Mouse (Mus musculus) kidney, adult 2 months (tissue): ENCODE measurements around the gene Igsf21. TPM values are rescaled to one million over a fixed set of nuclear protein-coding genes. Genes with fewer than 3 reads are reported as not detected.

Experiments
- DNase-seq: peaks from one replicate; pipeline ENCODE4 v3.0.0; 2021
- H3K27ac ChIP-seq: fragments of 200-500 bp; 2 replicates; pipeline ENCODE4 v1.5.1; 2012; ENCODE audit warnings: low read depth, low read length, control low read depth, inconsistent platforms; ENCODE audit not compliant: insufficient read depth
- H3K27me3 ChIP-seq: fragments of 200-500 bp; replicated peaks from 2 replicates; pipeline ENCODE4 v1.6.1; 2012; ENCODE audit warnings: mild to moderate bottlenecking, moderate library complexity, low read length, inconsistent platforms; ENCODE audit not compliant: control insufficient read depth, insufficient read depth
- H3K36me3 ChIP-seq: fragments of 200-500 bp; 2 replicates; pipeline ENCODE4 v1.6.1; 2012; ENCODE audit warnings: mild to moderate bottlenecking, moderate library complexity, low read length, inconsistent platforms; ENCODE audit not compliant: control insufficient read depth, insufficient read depth
- H3K4me1 ChIP-seq: fragments of 200-500 bp; 2 replicates; pipeline ENCODE4 v1.6.1; 2011; ENCODE audit warnings: low read length; ENCODE audit not compliant: control insufficient read depth, insufficient read depth
- H3K4me3 ChIP-seq: fragments of 200-500 bp; 2 replicates; pipeline ENCODE4 v1.5.1; 2011; ENCODE audit warnings: mild to moderate bottlenecking, low read depth, low read length, control low read depth; ENCODE audit not compliant: insufficient read depth
- CTCF ChIP-seq: fragments of 200-500 bp; conservative IDR thresholded peaks from 2 replicates; pipeline ENCODE4 v1.5.1; 2011; ENCODE audit warnings: low read depth, mild to moderate bottlenecking, control low read depth, low read length, moderate library complexity, mixed read lengths; ENCODE audit not compliant: insufficient read depth, insufficient read length
- POLR2A ChIP-seq: fragments of 200-500 bp; IDR thresholded peaks from one replicate; pipeline ENCODE4 v1.6.1; 2011; ENCODE audit warnings: low read depth, low read length, control low read depth
- WGBS: fragments of 180-500 bp; shearing (Covaris S2); methylation state at CpG from one replicate; pipeline ENCODE4 v1.1.7; 2018; 5-methylcytosine and 5-hydroxymethylcytosine counted together
- polyA plus RNA-seq: library from polyadenylated mRNA; depleted of rRNA; stranded (reverse); fragments of >200 nt; gene quantifications from 2 replicates; pipeline ENCODE4 v1.2.3, GENCODE M21; 2012

Gene Igsf21
- polyA plus RNA-seq, 1 experiment = 0.39 TPM

DNA sequence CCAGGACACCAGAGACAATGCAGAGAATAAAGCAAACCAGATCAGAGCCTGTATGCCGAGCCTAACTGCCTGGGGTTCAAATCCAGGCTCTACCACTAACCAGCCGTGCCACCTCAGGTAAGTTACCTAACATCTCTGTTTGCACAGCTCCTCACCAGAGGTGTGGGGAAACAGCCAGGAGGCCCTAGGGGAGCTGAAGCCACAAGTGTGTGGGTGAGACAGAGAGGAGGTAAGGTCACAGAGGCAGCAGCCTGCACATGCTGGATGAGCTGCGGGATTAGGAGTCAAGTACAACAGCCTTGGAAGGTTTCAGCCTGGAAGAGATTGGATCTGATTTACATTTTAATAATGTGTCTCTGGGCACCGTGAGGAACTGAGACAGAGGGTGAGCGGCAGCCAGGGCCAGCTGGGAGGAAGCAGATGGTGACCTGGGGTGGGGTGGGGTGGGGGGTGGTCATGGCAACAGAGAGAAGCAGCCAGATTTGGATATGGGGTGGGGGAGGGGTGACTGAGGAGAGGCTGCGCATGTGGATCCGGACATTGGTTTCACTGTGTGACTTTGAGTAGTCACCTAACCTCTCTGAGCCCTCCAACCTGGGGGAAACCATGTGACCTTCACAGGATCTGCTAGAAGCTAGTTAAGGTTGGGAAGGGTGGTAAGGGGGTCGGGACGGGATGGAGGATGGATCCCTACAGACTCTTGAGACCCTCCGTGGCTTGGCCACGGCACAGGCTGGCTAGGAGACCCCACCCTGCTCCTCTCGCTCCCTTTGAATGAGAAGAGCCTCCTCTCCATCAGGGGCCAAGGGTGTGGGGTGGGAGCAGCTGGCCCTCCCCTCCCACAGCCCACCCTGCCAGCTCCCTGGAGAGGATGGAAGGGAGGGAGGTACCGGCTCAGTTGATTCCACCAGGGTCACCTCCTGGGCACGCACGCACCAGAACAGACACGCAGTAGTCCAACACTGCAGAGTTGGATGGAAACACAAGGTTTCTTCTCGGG, 27.4 kb downstream of the Igsf21 start:
- H3K27me3 ChIP-seq = no peaks in the 10 kb centered on the region
- no peak overlapping the region for H3K27ac ChIP-seq
- H3K36me3 ChIP-seq = no peaks in the 10 kb centered on the region
- no peak for DNase-seq
- no peak for TF ChIP-seq POLR2A
- no peak for TF ChIP-seq CTCF
- WGBS = 56% methylated on average over 17 of the region's 17 CpGs
- H3K4me1 ChIP-seq = no peaks in the 10 kb centered on the region
- no peak overlapping the region for H3K4me3 ChIP-seq

DNA sequence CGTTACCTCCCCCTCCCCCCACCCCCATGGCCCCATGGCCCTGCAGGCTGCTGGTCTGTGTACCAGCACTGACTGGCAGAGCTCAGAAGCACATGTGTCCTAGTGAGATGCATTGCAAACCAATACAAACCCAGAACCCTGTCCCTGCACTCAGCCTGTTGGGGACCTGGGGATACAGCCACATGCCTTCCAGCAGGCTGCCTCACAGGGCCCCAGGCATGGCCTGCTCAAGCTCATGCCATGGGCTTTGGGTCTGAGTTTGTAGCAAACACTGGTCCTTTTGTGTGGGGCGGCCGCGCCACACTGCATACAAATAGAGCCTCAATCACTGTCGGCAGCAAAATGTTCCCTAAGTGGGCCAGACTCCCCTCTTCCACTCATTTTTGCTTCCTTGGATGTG, 28.2 kb downstream of the Igsf21 start:
- DNase-seq = no peak
- H3K36me3 ChIP-seq = no peaks in the 10 kb centered on the region
- H3K4me1 ChIP-seq = no peaks in the 10 kb centered on the region
- no peaks in the 10 kb centered on the region for H3K27me3 ChIP-seq
- 79% methylated on average over 5 of the region's 5 CpGs for WGBS
- TF ChIP-seq POLR2A (no peak), CTCF (no peak)
- H3K4me3 ChIP-seq = no peak overlapping the region
- H3K27ac ChIP-seq = no peak overlapping the region

DNA sequence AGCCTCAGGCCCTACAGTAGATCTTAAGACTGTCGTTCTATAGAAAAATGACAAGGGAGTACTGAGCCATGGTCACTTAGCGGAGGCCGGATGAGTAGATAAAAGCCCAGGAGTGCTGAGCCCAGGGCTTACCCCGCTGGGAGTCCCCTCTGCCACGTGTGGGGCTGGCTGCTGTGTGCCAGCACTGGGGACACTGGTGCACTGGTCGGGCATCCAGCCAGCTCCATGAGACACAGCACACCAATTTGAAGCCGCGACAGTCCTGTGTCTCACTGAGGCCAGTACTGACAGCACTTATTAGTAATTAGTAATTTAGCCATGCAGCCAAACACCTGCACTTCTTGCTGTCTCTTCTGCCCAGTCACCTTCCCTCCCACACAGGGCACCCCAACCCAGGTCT, 28.6 kb downstream of the Igsf21 start:
- TF ChIP-seq POLR2A (no peak), CTCF (no peak)
- Histone ChIP-seq H3K4me1 (no peaks in the 10 kb centered on the region), H3K36me3 (no peaks in the 10 kb centered on the region), H3K4me3 (no peak overlapping the region), H3K27ac (no peak overlapping the region), H3K27me3 (no peaks in the 10 kb centered on the region)
- DNase-seq = no peak
- WGBS = 75% methylated on average over 8 of the region's 8 CpGs

DNA sequence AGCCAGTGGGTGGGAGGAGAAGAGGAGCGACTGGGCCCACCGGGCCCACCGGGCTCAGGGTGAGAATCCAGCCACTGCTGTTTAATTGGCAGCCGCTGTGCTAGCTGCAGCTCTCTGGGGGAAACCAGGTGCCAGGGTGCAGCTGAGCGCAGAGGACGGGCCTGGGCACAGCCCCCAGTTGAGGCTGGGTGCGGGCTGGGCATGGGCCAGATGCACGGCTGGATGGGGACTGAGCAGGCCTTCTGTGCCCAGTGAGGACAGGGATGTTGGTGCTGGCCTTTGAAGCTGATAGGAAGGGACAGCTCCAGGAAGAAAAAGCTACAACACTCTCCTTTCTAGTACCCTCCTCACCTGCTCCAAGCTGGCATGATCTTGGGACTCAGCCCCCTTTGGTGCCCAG, 30.5 kb downstream of the Igsf21 start:
- Histone ChIP-seq H3K27me3 (no peaks in the 10 kb centered on the region), H3K36me3 (no peaks in the 10 kb centered on the region), H3K27ac (no peak overlapping the region), H3K4me1 (no peaks in the 10 kb centered on the region), H3K4me3 (no peak overlapping the region)
- TF ChIP-seq POLR2A (no peak), CTCF (no peak)
- no peak for DNase-seq
- 91% methylated on average over 8 of the region's 8 CpGs for WGBS

DNA sequence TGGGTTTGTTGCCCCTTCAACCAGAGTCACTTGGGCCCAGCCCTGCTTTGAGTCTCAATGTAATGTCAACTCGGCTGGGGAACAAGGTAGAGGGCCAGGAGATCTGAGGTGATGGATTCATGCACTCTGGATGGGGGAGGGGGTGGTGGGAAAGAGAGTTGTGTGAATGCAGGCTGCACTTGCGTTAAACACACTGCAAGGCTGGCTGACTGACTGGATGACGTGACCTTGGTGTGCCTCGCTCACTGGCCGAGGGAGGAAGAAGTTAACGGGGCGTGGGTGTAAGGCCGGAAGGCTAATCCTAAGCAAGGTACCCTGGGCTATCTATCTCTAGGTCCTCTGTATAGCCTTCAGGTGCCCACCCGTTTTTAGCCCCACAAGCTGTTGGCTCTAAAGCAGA, 31.4 kb downstream of the Igsf21 start:
- Histone ChIP-seq H3K27me3 (no peaks in the 10 kb centered on the region), H3K36me3 (no peaks in the 10 kb centered on the region), H3K4me3 (no peak overlapping the region), H3K4me1 (no peaks in the 10 kb centered on the region), H3K27ac (no peak overlapping the region)
- no peak for DNase-seq
- TF ChIP-seq CTCF (no peak), POLR2A (no peak)
- WGBS = 50% methylated on average over 9 of the region's 9 CpGs

DNA sequence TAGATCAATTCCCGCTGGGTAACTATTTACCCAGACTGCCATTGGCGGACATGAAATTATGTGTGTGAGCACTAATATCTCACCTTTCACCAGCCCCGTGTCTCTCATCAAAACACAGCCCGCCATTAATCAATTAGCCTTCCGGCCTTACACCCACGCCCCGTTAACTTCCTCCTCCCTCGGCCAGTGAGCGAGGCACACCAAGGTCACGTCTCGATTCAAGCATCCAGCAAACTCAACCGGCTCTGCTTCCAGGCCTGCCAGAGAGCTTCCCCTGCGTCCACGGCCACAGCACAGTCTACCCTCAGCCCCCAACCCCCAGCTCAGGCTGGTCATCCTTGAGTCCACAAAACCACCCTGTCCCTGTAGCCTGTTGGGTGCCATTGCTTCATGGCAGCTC, 32.2 kb downstream of the Igsf21 start:
- 18% methylated on average over 14 of the region's 14 CpGs for WGBS
- no peak overlapping the region for H3K4me3 ChIP-seq
- no peak overlapping the region for H3K27ac ChIP-seq
- no peaks in the 10 kb centered on the region for H3K36me3 ChIP-seq
- no peak for DNase-seq
- TF ChIP-seq CTCF (no peak), POLR2A (no peak)
- H3K4me1 ChIP-seq = no peaks in the 10 kb centered on the region
- H3K27me3 ChIP-seq = no peaks in the 10 kb centered on the region

DNA sequence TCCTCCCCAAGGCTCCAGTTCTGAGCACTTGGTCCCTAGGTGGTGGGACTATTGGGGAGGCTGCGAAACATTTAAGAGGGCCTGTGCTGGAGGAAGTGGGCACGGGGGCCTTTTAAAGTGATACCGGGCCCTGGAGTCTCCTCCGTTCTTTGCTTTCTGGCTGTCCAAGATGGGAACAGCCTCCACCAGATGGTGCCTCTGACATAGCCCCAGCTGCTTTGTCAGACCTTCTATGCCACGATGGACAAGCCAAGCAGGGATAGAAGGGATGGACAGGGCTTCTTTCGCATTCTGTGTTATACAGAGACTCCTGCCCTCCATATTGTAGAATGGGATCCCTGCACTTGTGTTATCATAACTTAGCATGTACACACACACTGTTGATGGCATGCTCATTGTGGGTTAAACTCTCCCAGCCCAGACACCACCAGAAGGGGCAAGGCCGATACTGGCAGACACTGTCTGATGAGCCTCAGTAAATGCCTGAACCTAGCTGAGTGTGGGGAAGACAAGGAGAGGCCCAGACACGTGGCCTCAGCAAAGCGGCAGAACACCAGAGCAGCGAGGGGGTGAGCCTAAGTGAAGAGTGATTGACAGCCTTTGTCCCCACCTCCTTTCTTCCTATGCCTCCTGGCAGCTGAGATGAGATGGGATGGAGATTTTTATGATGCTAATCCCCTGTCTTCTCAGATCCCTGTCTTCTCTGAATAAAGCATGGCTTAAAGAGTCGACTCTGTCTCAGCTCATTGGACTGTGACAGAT, 36.3 kb downstream of the Igsf21 start:
- H3K27me3 ChIP-seq = no peaks in the 10 kb centered on the region
- TF ChIP-seq POLR2A (no peak), CTCF (no peak)
- 72% methylated on average over 11 of the region's 11 CpGs for WGBS

More for the DNA sequence above, 36.3 kb downstream of the Igsf21 start:
- DNase-seq = no peak
- Histone ChIP-seq H3K4me3 (no peak overlapping the region), H3K36me3 (no peaks in the 10 kb centered on the region), H3K4me1 (no peaks in the 10 kb centered on the region), H3K27ac (no peak overlapping the region)
